Mouse (Mus musculus) kidney, postnatal 0 days (tissue): ENCODE results near the gene Oas3. TPM values are rescaled to one million over a fixed set of nuclear protein-coding genes. Genes with fewer than 3 reads are reported as not detected.

Source experiments
- ATAC-seq: fragments of 200-750 bp; cut with Nextera tagmentation; replicated peaks from 2 replicates; pipeline ENCODE4 v1.8.0; 2017; ENCODE audit warnings: low read depth, moderate number of reproducible peaks, moderate TSS enrichment, moderate library complexity; ENCODE audit not compliant: low FRiP score
- DNase-seq: peaks from one replicate; pipeline ENCODE4 v3.0.0-alpha.2; 2016; ENCODE audit warnings: low spot score
- H3K27ac ChIP-seq: fragments of 300-500 bp; sonication (generic); 2 replicates; pipeline ENCODE4 v1.5.1; 2014; ENCODE audit warnings: mild to moderate bottlenecking
- H3K27me3 ChIP-seq: fragments of 300-500 bp; sonication (generic); 2 replicates; pipeline ENCODE4 v1.6.1; 2014; ENCODE audit warnings: low read length, mixed read lengths; ENCODE audit not compliant: insufficient read depth
- H3K36me3 ChIP-seq: fragments of 300-500 bp; sonication (generic); 2 replicates; pipeline ENCODE4 v1.6.1; 2014; ENCODE audit warnings: low read length, mixed read lengths; ENCODE audit not compliant: insufficient read depth
- H3K4me1 ChIP-seq: fragments of 300-500 bp; sonication (generic); replicated peaks from 2 replicates; pipeline ENCODE4 v1.6.1; 2014; ENCODE audit warnings: antibody characterized with exemption, low read length, mixed read lengths; ENCODE audit not compliant: insufficient read depth
- H3K4me2 ChIP-seq: fragments of 300-500 bp; sonication (generic); 2 replicates; pipeline ENCODE4 v1.6.1; 2014; ENCODE audit warnings: mild to moderate bottlenecking, low read length, moderate library complexity, mixed read lengths
- H3K4me3 ChIP-seq: fragments of 300-500 bp; sonication (generic); replicated peaks from 2 replicates; pipeline ENCODE4 v1.5.1; 2014; ENCODE audit warnings: low read depth, low read length
- H3K9ac ChIP-seq: fragments of 300-500 bp; sonication (generic); 2 replicates; pipeline ENCODE4 v1.6.1; 2014; ENCODE audit warnings: low read depth, low read length
- H3K9me3 ChIP-seq: fragments of 300-500 bp; sonication (generic); replicated peaks from 2 replicates; pipeline ENCODE4 v1.6.1; 2016; ENCODE audit warnings: low read length, inconsistent platforms, mixed read lengths
- CTCF ChIP-seq: IDR thresholded peaks from 2 replicates; pipeline ENCODE4 v1.5.1; 2016; ENCODE audit warnings: antibody characterized with exemption, low read depth, mild to moderate bottlenecking, moderate library complexity
- WGBS: fragments of 180-500 bp; shearing (Covaris S2); extraction: QIAGEN DNeasy Blood & Tissue Kit; methylation state at CpG from one replicate; pipeline ENCODE4 v1.1.7; 2014; 5-methylcytosine and 5-hydroxymethylcytosine counted together
- polyA plus RNA-seq: library from polyadenylated mRNA; unstranded; fragments of >200 nt; fragmentation: Nextera tagmentation; extraction: Ambion mirVana; gene quantifications from 2 replicates; pipeline ENCODE4 v1.2.1, GENCODE M21; 2015

Gene Oas3
- polyA plus RNA-seq, 1 experiment from 2014 or later = 0.21 TPM

GRCm38 (mm10) chr5:120765010-120765409 lies 12.5 kb downstream of the Oas3 start:
- Histone ChIP-seq H3K36me3 (no peaks in the 10 kb centered on the region), H3K27ac (no peak overlapping the region), H3K9me3 (no peaks in the 10 kb centered on the region), H3K4me1 (no peaks in the 10 kb centered on the region), H3K4me2 (no peak overlapping the region), H3K9ac (no peak overlapping the region), H3K27me3 (no peaks in the 10 kb centered on the region), H3K4me3 (no peak overlapping the region)
- no peak for TF ChIP-seq CTCF
- 71% methylated on average over 8 of the region's 8 CpGs for WGBS
- DNase-seq (no peak), ATAC-seq (no peak)

GRCm38 (mm10) chr5:120761901-120762300 lies 15.6 kb downstream of the Oas3 start:
- Histone ChIP-seq H3K27me3 (no peaks in the 10 kb centered on the region), H3K36me3 (no peaks in the 10 kb centered on the region), H3K4me3 (no peak overlapping the region), H3K9me3 (no peaks in the 10 kb centered on the region), H3K27ac (no peak overlapping the region), H3K9ac (no peak overlapping the region), H3K4me2 (no peak overlapping the region), H3K4me1 (no peaks in the 10 kb centered on the region)
- DNase-seq (peak; percentile 16), ATAC-seq (no peak)
- TF ChIP-seq CTCF = no peak
- WGBS = 24% methylated on average over 6 of the region's 6 CpGs

- ATAC-seq = no peak
- H3K27ac ChIP-seq = no peak overlapping the region
- H3K4me1 ChIP-seq = no peaks in the 10 kb centered on the region
- H3K9me3 ChIP-seq = no peaks in the 10 kb centered on the region
- no peak overlapping the region for H3K4me3 ChIP-seq
- no peak for TF ChIP-seq CTCF
- 86% methylated on average over 4 of the region's 4 CpGs for WGBS
- no peaks in the 10 kb centered on the region for H3K27me3 ChIP-seq
- no peak overlapping the region for H3K4me2 ChIP-seq
- no peak overlapping the region for H3K9ac ChIP-seq
- no peak for DNase-seq
- no peaks in the 10 kb centered on the region for H3K36me3 ChIP-seq
These were observed 23.2 kb downstream of the Oas3 start for GRCm38 (mm10) chr5:120754215-120754614.

DNA sequence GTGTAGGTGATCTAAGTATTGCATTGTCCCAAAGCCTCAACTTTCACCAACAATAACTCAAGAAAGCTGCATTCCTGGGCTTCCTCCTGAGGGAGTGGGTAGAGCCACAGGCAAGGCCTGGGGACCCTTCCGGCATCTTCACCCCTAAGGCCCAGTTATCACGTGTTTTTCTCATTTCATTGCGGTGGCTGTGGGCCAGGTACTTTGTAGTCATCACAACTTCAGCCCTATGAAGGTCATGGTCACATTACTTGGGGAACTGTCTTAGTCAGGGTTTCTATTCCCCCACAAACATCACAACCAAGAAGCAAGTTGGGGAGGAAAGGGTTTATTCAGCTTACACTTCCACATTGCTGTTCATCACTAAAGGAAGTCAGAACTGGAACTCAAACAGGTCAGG lies 24.7 kb downstream of the Oas3 start:
- no peaks in the 10 kb centered on the region for H3K4me1 ChIP-seq
- H3K4me3 ChIP-seq = no peak overlapping the region
- H3K4me2 ChIP-seq = no peak overlapping the region
- ATAC-seq (no peak), DNase-seq (no peak)
- no peaks in the 10 kb centered on the region for H3K27me3 ChIP-seq
- no peak for TF ChIP-seq CTCF
- WGBS = 71% methylated on average over 3 of the region's 3 CpGs
- no peak overlapping the region for H3K9ac ChIP-seq
- no peaks in the 10 kb centered on the region for H3K9me3 ChIP-seq
- no peak overlapping the region for H3K27ac ChIP-seq
- H3K36me3 ChIP-seq = no peaks in the 10 kb centered on the region

GRCm38 (mm10) chr5:120751206-120751605 lies 26.3 kb downstream of the Oas3 start:
- Histone ChIP-seq H3K27me3 (no peaks in the 10 kb centered on the region), H3K4me1 (no peaks in the 10 kb centered on the region), H3K9me3 (no peaks in the 10 kb centered on the region), H3K36me3 (no peaks in the 10 kb centered on the region), H3K27ac (no peak overlapping the region), H3K4me3 (no peak overlapping the region), H3K9ac (no peak overlapping the region), H3K4me2 (no peak overlapping the region)
- ATAC-seq = no peak
- 74% methylated on average over 3 of the region's 3 CpGs for WGBS
- no peak for DNase-seq
- no peak for TF ChIP-seq CTCF

GRCm38 (mm10) chr5:120749688-120750087 lies 27.8 kb downstream of the Oas3 start, which contains the start of gene Oas2:
Gene Oas2, minus strand, starts transcription at chr5:120749853.
- no peaks in the 10 kb centered on the region for H3K4me1 ChIP-seq
- H3K9ac ChIP-seq = no peak within 1 kb of the TSS
- H3K4me3 ChIP-seq = no peak within 1 kb of the TSS
- H3K27ac ChIP-seq = no peak within 1 kb of the TSS
- no peaks in the 10 kb centered on the region for H3K36me3 ChIP-seq
- no peaks in the 10 kb centered on the region for H3K27me3 ChIP-seq
- H3K4me2 ChIP-seq = no peak within 1 kb of the TSS
- no peaks in the 10 kb centered on the region for H3K9me3 ChIP-seq
- TF ChIP-seq CTCF = no peak
- 33% methylated on average over 5 of the region's 5 CpGs for WGBS
- ATAC-seq (no peak), DNase-seq (peak; percentile 40)

- TF ChIP-seq CTCF = peak; percentile 81
- no peaks in the 10 kb centered on the region for H3K9me3 ChIP-seq
- DNase-seq = peak; percentile 80
These were observed 31.0 kb downstream of the Oas3 start for GRCm38 (mm10) chr5:120746451-120746850.

More at GRCm38 (mm10) chr5:120746451-120746850, 31.0 kb downstream of the Oas3 start:
- no peak for ATAC-seq
- Histone ChIP-seq H3K27me3 (no peaks in the 10 kb centered on the region), H3K27ac (no peak overlapping the region), H3K4me1 (no peaks in the 10 kb centered on the region), H3K36me3 (no peaks in the 10 kb centered on the region), H3K4me3 (no peak overlapping the region), H3K9ac (0 out of 2 replicates have a peak overlapping the region, but pooled peaks have one; percentile 9), H3K4me2 (no peak overlapping the region)
- 5% methylated on average over 5 of the region's 5 CpGs for WGBS
